Mouse (Mus musculus): Measurements from ENCODE around the gene Mier2. TPM values are rescaled to one million over a fixed set of nuclear protein-coding genes. Genes with fewer than 3 reads are reported as not detected.

Mier2 gene
- polyA plus RNA-seq, 1 experiment from 2014 or later: 4.8 TPM

DNA sequence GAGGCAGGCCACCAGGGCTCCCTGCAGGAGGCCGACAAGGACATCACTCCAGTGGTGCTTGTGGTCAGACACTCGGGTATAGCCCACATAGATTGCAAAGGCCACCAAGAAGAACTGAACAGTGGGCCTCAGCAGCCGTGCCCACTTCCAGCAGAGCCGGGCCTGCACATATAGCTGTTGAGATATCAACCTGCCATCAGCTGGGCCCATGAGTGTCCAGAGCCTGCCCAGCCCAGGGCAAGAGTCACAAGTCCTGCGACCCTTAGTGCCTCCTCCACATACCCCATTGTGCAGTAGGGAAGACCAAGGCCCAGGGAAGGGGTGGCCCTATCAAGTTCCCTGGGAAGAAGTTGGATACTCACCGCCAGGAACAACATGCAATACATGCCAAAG, 27.6 kb downstream of the Mier2 start:
- H3K79me2 ChIP-seq (ENCODE audit: inconsistent target): no peaks in the 10 kb centered on the region
- no peak overlapping the region for H3K4me3 ChIP-seq (ENCODE audit: inconsistent target)
- WGBS (ENCODE audit: missing documents): 94% methylated on average over 6 of the region's 6 CpGs
- H3K36me3 ChIP-seq (ENCODE audit: inconsistent target): peaks cover 28% of the 10 kb centered on the region; the same call in 1 of the 2 replicates
- no peak overlapping the region for H3K27ac ChIP-seq

DNA sequence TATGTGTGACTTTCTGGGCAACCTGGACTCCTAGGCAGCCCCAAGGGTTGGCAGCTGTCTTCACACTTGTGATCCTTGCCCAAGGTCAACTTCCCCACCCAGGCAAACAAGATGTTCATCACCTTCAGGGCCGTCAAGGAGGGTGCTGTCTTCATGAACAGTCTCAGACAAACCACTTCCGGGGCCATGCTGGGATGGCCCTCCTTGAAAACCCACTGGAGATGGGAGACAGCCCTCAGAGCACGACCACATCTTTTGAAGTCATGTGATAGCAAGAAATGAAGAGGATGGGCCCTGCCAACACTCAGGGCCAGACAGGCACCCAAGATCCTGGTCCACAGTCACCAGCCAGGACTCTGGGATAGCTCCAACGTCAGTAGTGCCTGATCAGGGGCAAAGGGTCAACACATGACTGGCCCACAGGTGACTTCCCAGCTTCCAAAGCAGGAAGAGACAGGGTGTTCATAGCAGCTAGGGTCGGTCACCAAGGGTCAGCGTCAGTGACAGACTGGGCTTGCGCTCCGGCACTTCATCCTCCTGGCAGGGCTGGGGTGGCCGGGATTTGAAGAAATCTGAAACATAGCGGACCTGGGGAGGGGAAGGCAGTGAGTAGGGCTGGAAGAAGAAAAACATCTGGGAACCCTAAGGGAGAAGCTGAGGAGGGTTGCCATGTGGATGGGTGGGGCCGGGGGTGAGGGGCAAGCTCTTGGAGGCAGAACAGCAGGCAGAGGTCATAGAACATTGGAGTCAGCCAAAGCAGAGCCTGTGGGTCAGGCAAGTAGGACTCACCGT, 28.1 kb downstream of the Mier2 start:
- Histone ChIP-seq H3K4me3 (ENCODE audit: inconsistent target) (no peak overlapping the region), H3K36me3 (ENCODE audit: inconsistent target) (peaks cover 28% of the 10 kb centered on the region; the same call in 1 of the 2 replicates)
- WGBS (ENCODE audit: missing documents): 97% methylated on average over 12 of the region's 12 CpGs

DNA sequence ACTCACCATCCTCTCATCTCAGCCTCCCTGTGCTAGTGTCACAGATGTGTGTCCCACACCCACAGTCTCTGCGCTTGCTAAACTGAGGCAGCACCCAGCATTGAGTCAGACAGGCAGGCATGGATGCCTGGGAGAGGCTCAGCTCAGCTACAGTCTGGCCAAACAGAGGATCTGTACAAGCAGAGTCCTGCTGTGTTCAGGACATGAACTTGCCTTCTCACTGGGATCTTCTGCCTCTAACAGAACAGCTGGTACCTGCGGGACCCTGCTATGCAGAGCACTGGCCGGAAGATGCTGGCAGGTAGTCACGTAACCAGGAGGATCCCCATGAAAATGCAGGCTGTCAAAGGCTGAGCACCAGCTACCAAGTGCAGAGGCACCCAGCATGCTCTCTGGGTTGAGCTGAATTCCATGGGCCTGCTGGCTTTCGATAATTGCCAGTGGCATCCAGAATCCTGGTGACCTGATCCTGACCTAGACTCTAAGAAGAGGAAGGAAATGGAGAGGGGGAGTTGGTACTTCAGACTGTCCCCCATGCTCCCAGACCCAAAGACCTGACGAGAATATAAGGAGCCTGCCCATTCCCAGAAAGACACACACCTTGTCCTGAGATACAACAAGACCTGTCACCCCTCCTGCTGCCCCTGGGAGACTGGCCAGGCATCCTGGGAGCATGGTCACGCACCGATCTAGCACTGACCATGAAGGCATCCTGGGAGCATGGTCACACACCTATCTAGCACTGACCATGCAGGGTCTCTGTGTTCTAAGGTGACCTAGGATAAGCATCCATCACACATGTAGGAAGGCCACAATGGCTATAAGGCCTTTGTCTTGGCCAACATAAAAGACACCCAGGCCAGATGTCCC, 29.3 kb downstream of the Mier2 start:
- Histone ChIP-seq H3K4me3 (ENCODE audit: inconsistent target) (no peak overlapping the region), H3K36me3 (ENCODE audit: inconsistent target) (peaks cover 28% of the 10 kb centered on the region; the same call in 1 of the 2 replicates), H3K27ac (no peak overlapping the region), H3K79me2 (ENCODE audit: inconsistent target) (no peaks in the 10 kb centered on the region)
- 95% methylated on average over 8 of the region's 8 CpGs for WGBS (ENCODE audit: missing documents)

More for the DNA sequence above, 28.1 kb downstream of the Mier2 start:
- Histone ChIP-seq H3K27ac (no peak overlapping the region), H3K79me2 (ENCODE audit: inconsistent target) (no peaks in the 10 kb centered on the region)

DNA sequence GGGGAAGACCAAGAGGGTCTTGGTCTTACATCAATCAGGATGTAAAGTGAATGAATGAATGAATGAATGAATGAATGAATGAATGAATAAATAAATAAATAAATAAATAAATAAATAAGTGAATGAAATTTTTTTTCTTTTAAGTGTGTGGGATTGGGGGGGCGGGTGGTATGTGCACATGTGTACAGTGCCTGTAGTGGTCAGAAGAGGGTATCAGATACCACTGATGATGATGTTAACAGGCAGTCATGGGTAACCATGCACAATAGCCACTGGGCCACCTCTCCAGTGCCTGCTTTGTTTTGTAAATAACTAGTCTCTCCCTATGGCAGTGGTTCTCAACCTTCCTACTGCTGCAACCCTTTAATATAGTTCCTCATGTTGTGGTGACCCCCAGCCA, 30.6 kb downstream of the Mier2 start:
- Histone ChIP-seq H3K79me2 (ENCODE audit: inconsistent target) (no peaks in the 10 kb centered on the region), H3K36me3 (ENCODE audit: inconsistent target) (peaks cover 19% of the 10 kb centered on the region; the same call in 1 of the 2 replicates), H3K4me3 (ENCODE audit: inconsistent target) (no peak overlapping the region), H3K27ac (no peak overlapping the region)
- WGBS (ENCODE audit: missing documents): 89% methylated on average over 1 of the region's 1 CpGs

DNA sequence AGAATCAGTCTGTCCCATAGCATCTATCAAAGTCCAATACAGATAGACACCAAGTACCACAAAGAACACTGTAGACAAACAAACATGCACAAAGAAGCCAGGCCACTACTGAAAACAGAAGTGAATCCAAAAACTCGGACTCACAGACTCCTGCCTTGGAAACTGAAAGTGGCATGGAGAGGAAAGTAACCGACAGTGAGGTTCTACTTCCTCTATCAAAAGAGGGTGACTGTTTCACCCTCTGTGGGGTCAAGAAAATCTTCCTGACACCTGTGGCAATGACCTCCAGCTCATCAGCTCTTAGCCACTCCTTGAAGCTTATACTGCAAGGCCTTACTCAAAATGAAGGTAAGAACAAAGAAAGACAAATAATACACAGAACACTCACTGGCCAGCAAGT, 48.3 kb downstream of the Mier2 start:
- Histone ChIP-seq H3K4me3 (ENCODE audit: inconsistent target) (no peak overlapping the region), H3K36me3 (ENCODE audit: inconsistent target) (no peaks in the 10 kb centered on the region), H3K27ac (peak overlapping the region; percentile 10; the same call in 1 of the 2 replicates), H3K79me2 (ENCODE audit: inconsistent target) (no peaks in the 10 kb centered on the region)
- WGBS (ENCODE audit: missing documents): 0% methylated on average over 2 of the region's 2 CpGs

DNA sequence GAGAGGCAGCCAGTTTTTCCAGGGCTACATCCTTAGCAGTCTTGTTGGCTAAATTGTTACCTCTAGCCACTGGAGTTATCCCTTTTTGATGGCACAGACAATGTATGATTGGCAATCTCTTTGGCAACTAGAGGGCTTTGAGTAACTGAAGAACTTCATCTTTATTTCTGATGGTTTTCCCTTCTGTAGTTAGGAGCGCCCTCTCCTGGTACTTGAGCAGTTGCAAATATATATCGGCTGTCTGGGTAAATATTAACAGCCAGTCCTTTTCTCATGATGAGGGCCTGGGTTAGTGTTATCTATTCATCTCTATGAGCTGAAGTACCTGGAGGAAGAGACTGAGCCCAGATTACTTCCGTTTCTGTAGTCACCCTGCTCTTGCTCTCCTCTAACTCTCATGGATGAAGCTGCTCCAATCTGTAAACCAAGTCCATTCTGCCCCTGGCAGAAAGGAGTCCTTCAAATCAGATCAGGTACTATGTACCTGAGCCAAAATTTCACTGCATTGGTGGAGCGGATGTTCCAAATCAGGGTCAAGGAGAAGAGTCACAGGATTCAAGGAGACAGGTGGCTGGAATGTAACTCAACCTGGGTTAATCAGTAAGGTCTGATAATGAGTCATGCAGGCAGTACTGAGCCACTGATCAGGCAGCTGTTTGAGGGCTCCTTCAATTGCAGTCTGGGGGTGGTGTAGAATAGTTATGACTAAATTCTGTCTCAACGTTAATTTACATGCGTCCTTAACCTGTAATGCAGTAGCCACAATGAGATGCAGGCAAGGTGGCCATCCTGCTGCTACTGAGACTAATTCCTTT, 52.0 kb downstream of the Mier2 start:
- H3K4me3 ChIP-seq (ENCODE audit: inconsistent target): no peak overlapping the region
- no peaks in the 10 kb centered on the region for H3K79me2 ChIP-seq (ENCODE audit: inconsistent target)
- H3K36me3 ChIP-seq (ENCODE audit: inconsistent target): no peaks in the 10 kb centered on the region
- WGBS (ENCODE audit: missing documents): 52% methylated on average over 6 of the region's 6 CpGs
- H3K27ac ChIP-seq: no peak overlapping the region

DNA sequence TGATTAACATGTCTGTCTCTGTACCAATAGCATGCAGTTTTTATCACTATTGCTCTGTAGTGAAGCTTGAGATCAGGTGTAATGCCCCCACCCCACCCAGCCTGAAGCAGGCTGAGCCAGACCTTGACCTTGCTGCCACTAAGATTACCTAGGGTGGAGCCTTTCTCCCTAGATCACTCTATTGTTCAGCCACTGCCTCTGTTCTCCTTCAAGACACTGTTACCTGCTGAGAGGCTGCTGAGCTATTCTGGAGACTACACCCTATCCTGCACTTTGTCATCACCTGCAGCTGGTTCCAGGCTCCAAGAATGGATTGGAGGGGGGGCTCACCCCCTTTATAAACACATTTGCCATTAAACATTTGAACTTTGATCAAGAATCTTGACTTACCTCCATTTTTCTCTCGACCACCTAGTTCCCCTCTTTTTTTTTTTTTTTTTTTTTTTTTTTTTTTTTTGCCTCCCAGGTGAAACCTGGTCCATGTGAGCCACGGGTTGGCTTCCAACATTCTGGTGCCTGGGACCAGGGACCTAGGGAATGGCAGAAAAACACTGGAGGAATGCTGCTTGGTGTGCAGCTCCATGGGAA, 58.2 kb downstream of the Mier2 start:
- no peaks in the 10 kb centered on the region for H3K79me2 ChIP-seq (ENCODE audit: inconsistent target)
- H3K4me3 ChIP-seq (ENCODE audit: inconsistent target): no peak overlapping the region
- H3K27ac ChIP-seq: no peak overlapping the region
- no peaks in the 10 kb centered on the region for H3K36me3 ChIP-seq (ENCODE audit: inconsistent target)
- 70% methylated on average over 2 of the region's 2 CpGs for WGBS (ENCODE audit: missing documents)

DNA sequence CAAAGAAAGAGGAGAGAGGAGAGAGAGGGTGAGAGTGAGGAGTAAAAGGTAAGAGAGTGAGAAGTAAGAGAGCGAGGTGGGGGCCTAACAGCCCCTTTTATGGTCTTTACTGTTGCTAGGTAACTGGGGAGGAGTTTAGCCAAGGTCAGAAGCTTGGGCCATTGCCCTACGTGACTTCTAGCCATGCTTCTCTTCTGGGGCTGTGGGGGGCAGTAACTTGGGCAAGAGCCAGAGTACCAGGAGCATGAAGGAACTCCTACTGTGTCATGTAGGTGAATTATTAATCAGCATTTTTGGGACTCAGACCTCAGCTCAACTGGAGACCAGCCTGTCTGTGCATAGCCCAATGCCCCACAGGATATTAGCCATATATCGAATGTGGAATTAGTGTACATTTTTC, 59.1 kb downstream of the Mier2 start:
- Histone ChIP-seq H3K4me3 (ENCODE audit: inconsistent target) (no peak overlapping the region), H3K36me3 (ENCODE audit: inconsistent target) (no peaks in the 10 kb centered on the region), H3K79me2 (ENCODE audit: inconsistent target) (no peaks in the 10 kb centered on the region), H3K27ac (no peak overlapping the region)
- WGBS (ENCODE audit: missing documents): 63% methylated on average over 3 of the region's 3 CpGs

Other genes starting within 250 kb of the Mier2 start
- gene Vmn2r82, start 198.7 kb downstream of the Mier2 start, polyA plus RNA-seq (2018): not detected in 3 replicates
- not detected in 3 replicates for gene Vmn2r83, start 86.5 kb downstream of the Mier2 start, polyA plus RNA-seq (2018)
- gene Plpp2, start 21.4 kb downstream of the Mier2 start, polyA plus RNA-seq (2018): 5.9 to 18.3 TPM (median 17.5 TPM) in 3 replicates
- gene Theg, start 32.1 kb upstream of the Mier2 start, polyA plus RNA-seq (2018): not detected in 3 replicates
- gene C2cd4c, start 58.8 kb upstream of the Mier2 start, polyA plus RNA-seq (2018): not detected in 3 replicates
- gene Shc2, start 82.7 kb upstream of the Mier2 start, polyA plus RNA-seq (2018): 0.15 to 0.53 TPM (median 0.38 TPM) in 3 replicates
- gene Odf3l2, start 90.5 kb upstream of the Mier2 start, polyA plus RNA-seq (2018): not detected in 3 replicates
- not detected in 3 replicates for gene Madcam1, start 109.4 kb upstream of the Mier2 start, polyA plus RNA-seq (2018)
- gene Tpgs1, start 114.2 kb upstream of the Mier2 start, polyA plus RNA-seq (2018): 10.4 to 41.3 TPM (median 25.9 TPM) in 3 replicates
- 78.9 to 136 TPM (median 128 TPM) in 3 replicates for gene Cdc34, start 127.0 kb upstream of the Mier2 start, polyA plus RNA-seq (2018)
- 0.30 TPM in 1 of 3 replicates, not detected in the others for gene Gzmm, start 133.8 kb upstream of the Mier2 start, polyA plus RNA-seq (2018)
- gene Bsg, start 149.3 kb upstream of the Mier2 start, polyA plus RNA-seq (2018): 331 to 456 TPM (median 356 TPM) in 3 replicates
- 0.30 to 1.6 TPM (median 0.40 TPM) in 3 replicates for gene Hcn2, start 161.4 kb upstream of the Mier2 start, polyA plus RNA-seq (2018)
- gene Polrmt, start 191.4 kb upstream of the Mier2 start, polyA plus RNA-seq (2018): 11.4 to 13.9 TPM (median 11.7 TPM) in 3 replicates
- gene Fgf22, start 199.9 kb upstream of the Mier2 start, polyA plus RNA-seq (2018): not detected in 3 replicates
- gene Rnf126, start 211.8 kb upstream of the Mier2 start, polyA plus RNA-seq (2018): 20.1 to 34.6 TPM (median 21.2 TPM) in 3 replicates
- gene Fstl3, start 222.1 kb upstream of the Mier2 start, polyA plus RNA-seq (2018): 0.12 to 0.67 TPM (median 0.47 TPM) in 3 replicates
- not detected in 3 replicates for gene Prss57, start 235.8 kb upstream of the Mier2 start, polyA plus RNA-seq (2018)
- gene Palm, start 238.4 kb upstream of the Mier2 start, polyA plus RNA-seq (2018): 1.3 to 1.9 TPM (median 1.8 TPM) in 3 replicates

All from macrophage (primary cell).